Mouse (Mus musculus) kidney, adult 8-10 months (tissue): Measurements from ENCODE around the gene Mef2c.

Experiments
- DNase-seq, 2 experiments: peaks; one replicate each; pipeline ENCODE4 v3.0.0; 2022

The Mef2c gene

DNA sequence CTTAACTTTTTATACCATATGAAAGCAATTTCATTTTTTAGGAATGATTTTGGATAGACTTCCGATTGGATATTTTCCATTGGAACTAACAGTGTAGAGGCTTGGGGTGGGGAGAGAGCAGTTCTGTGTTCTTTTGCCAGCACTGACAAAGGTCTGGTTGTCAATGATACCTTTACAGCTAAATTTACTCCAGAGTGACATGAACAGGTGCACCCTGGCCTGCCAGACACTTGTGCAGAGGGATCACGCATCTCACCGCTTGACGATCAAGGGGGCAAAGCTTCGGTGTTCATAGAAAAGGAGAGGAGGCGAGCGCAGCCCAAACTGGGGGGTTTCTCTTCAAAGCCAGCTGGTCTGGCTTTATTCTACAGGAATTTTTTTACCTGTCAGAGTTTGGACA, at the start of gene Mef2c:
Gene Mef2c, plus strand, starts transcription at position 116 of the 400 bp plus-strand sequence.
- no peak for DNase-seq

DNA sequence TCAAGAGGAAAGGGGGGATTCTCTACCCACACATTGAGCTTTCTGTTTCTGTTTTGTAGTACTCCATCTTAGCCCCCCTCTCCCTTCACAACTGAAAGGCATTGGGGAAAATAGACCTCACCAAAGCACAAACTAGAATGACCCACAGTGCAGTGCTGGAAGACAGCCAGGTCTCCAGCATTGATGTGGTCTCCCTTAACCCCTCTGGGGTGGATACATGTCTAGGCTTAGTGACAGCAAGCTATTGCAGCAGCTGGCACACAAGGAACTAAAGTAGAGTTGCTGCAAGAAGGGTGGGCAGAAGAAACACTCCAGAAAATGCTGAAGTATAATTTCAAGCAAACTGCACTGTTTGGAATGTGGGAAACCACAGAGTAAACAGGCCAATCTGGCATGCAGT, 45.1 kb upstream of the Mef2c start:
- no peak for DNase-seq

- no peak for DNase-seq
Observed at GRCm38 (mm10) chr13:83459600-83459999, 44.2 kb upstream of the Mef2c start.

DNA sequence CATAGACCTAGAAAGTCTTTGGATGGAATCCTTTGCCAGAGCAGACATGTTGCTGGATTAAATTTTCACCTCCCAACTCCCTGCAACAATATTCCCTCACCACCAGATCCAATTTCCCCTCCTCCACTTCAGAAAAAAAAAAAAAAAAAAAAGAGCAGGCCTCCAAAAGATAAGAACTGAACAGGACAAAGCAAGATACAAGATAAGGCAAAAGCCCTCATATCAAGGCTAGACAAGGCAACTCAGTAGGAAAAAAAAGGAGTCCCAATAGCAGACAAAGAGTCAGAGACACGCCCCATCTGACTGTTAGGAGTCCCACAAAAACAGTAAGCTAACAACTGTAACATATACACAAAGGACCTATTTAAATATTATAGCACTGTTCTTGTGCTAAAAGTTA, 43.2 kb upstream of the Mef2c start:
- DNase-seq, result no peak

DNA sequence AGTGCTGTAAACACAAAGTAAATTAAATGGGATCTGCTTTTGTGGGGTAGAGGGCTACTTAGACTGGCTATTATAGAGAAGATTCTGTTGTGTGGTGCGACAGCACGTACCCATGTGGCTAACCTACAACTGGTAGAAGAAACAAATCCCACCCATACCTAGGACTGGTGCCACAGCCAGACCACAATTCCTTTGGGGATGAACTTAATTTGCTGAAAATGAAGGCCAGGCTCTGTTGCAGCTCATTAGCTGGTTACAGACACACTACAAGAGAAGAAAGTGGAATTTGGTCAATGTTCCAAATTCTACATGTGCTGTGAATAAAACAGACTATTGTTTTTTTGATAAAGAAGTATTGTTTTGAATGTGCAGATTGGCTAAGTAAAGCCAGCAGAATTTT, 42.3 kb upstream of the Mef2c start:
- DNase-seq, result no peak

DNA sequence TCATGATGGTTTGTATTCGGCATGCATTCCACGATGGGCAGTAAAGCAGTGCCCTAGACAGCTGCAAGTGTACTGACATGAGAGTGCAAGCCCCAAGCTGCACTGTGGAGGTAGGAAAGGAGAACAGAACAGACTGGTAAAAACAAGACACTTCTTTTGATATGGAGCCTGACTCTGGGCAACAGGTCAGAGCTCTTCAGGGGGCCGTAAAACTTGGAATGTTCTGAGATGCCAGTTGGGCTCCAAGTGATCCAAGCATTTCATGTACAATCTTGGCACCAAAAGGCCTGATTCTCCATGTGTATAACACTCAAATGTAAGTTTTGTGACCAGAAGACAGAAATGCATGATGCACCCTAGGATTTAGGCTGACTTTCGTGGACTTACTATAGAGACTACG, 37.1 kb upstream of the Mef2c start:
- no peak for DNase-seq

DNA sequence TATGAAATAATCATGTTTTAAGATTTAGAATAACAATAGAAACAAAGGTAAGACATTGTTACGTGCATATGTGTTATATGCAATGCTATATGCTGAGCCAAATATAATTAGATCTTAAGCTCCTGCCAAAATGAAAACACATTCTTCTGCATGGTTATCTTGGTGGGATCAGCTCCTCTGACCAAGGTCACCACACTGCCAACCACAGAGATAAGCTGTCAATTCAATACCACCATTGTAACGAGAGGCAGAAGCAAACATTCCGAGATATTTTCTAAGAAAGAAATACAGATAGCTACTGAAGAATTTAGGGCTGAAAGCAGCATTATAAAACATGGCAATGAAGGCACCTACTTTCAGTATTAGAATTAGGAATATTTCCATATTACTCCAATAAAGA, 35.0 kb upstream of the Mef2c start:
- DNase-seq, result no peak

DNA sequence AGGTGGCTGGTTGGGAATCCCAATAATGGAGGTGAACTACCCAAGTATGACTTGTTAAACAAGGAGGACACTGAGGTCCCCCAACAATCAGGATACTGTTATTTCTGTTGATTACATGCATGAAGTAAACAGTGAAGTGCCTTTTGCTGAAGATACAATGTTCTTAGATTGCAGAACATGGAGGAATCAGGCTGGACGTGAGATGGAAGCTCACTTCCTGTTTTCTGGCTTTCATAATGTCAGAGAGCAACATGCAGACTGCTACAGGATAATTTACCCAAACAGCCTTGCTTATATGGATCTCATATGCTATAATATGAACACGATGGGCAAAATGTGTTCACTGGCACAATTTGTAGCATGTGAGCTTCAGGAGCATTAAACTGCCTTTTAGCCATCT, 30.1 kb upstream of the Mef2c start:
- no peak for DNase-seq

- no peak for DNase-seq
Observed at GRCm38 (mm10) chr13:83480388-83480787, 23.4 kb upstream of the Mef2c start.

DNA sequence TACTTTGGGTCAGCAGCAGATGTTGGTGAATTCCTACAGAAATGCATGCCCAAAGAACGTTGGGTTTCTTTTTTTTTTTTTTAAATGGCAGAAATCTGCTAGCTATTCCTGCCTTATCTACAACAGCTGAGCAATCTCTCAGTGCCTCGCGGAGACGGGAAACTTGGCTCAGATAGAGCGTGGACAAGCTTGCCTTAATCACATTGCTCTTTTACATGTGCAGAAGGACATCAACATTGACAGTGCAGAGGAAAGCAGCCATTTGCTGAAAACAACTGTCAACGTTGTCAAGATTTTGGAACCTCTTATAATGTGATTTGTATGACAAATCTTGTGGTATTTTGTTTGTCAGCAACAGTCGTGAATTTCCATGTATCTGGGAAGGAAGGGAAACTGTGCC, 22.5 kb upstream of the Mef2c start:
- no peak for DNase-seq

- DNase-seq, result no peak
Observed at GRCm38 (mm10) chr13:83482087-83482486, 21.7 kb upstream of the Mef2c start.

- DNase-seq, result no peak
Observed at GRCm38 (mm10) chr13:83484215-83484614, 19.6 kb upstream of the Mef2c start.

DNA sequence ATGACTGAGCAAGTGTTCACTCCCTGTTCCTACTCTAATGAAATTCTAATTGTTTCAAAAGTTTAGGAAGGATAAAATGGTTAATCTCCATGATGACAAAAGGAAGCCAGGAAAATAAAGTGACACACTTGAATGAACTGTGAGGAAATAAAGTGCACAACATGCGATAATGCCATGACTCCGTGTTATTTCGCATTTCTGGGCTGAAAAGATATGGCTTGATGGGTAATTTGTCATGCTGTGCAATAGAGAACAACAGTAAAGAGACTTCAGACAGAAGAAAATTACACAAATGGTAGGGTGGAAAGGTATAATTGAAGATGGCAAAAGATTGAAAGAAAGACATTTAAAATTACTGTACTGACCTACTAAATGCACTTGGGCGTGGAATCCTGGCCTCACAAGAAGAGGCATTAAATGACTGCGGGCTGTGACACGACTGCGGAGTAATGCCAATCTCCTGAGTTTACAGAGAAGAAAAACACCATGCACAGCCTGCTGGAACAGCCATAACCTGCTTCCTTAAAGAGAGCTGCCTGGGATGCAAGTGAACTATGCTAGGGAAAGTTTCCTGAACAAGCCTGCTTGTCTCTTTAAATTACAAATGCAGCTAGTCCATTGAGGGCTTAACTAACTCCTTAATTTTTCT, 19.0 kb upstream of the Mef2c start:
- DNase-seq, result no peak

DNA sequence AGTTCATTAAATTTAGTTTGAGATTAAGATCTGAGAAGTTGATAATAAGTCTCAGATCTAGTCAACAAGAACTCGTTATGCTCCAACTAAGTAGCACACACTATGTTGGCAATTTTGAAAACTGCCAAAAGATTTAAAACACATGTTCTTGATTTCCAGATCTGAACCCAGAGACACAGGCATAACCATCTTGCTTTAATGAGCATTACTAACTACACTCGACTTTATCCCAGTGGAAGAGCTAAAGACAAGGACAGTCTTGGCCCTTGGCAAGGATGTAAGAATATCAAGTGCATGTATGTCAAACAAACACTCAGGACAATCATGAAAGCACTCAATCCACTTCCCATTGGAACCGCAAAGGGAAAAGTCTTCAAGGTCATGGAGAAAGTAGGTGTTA, 11.8 kb upstream of the Mef2c start:
- no peak for DNase-seq

- no peak for DNase-seq
Observed at GRCm38 (mm10) chr13:83497708-83498107, 6.1 kb upstream of the Mef2c start.

DNA sequence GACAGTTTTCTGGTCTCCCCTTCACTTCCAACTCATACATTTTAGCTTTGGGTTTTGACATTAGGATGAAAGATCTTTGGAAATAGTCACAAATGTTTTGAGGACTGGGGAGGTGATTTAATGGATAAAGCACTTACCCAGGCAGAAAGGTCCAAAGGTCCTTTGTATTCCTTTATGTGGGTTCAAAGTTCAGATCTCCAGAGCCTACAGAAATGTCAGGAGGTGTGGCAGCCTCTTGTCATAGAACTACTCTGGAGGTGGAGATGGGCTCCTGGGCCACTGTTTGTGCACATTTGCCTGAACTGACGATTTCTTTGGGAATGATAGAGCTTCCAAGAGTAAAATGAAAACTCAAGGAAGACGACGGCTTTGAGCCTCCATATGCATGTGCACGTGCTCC, 4.3 kb upstream of the Mef2c start:
- DNase-seq, result no peak

DNA sequence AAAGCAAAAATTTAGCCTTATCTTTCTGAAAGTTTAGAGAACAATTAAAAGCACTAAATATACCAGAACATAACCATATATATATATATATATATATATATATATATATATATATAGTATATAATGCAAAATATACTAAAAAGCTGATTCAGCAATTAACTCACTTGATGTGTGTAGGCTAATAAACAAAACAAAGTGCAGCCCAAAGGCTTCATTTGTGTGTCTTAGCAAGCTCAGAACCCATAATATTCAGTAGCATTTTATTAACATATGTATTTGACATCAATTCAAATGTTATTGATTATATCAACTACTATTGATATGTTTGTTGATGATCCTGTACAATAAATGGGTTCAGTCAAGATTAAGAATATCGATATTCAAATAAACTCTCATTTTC, 3.9 kb downstream of the Mef2c start:
- no peak for DNase-seq

DNA sequence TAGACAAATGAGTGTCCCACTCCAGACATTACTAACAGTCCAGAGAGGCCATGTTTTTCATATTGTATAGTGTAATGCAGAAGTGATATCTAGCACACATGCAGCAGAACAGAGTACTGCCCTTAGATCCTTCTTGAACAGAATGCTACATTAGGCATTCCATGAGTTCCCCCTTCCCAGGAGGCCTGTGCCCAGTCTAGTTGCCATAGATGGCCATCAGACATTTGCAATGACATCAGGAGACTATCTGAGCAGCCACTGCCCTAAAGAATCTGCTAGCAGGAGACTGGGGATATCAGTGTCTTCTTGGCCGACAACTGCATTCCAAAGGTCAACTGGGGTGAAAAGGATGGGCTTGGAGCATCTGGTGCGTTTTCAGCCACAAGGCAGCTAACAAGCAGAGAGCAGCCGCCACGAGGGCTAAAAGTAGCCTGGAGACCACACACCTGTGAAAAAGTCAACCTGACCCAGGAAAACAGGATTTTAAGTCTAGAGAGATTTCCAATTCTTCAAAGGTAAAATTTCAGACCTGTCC, 11.2 kb downstream of the Mef2c start:
- DNase-seq, result no peak

GRCm38 (mm10) chr13:83517660-83518609, 14.1 kb downstream of the Mef2c start:
- DNase-seq, result peak; percentile 20 to 24

DNA sequence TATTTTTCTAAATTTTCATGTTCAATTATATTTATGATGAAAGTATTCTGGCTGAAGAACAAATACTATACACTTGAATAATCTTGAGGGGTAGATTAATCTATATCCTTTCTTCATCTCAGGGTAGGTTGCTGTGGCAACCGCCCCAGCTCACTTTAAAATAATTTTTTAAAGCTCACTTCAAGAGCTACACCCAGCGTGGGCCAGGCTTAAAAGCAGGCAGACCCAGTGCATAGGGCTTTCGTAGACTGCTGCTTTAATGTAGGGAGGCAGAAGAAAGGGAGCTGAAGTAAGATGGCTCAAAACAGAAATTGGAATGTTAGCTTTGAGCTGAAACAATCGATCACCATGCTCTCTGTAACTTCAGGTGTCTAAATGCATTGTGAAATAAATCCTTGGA, 17.0 kb downstream of the Mef2c start:
- DNase-seq, result no peak

- peak; percentile 42 to 45 for DNase-seq
Observed at GRCm38 (mm10) chr13:83523232-83523969, 19.6 kb downstream of the Mef2c start.

DNA sequence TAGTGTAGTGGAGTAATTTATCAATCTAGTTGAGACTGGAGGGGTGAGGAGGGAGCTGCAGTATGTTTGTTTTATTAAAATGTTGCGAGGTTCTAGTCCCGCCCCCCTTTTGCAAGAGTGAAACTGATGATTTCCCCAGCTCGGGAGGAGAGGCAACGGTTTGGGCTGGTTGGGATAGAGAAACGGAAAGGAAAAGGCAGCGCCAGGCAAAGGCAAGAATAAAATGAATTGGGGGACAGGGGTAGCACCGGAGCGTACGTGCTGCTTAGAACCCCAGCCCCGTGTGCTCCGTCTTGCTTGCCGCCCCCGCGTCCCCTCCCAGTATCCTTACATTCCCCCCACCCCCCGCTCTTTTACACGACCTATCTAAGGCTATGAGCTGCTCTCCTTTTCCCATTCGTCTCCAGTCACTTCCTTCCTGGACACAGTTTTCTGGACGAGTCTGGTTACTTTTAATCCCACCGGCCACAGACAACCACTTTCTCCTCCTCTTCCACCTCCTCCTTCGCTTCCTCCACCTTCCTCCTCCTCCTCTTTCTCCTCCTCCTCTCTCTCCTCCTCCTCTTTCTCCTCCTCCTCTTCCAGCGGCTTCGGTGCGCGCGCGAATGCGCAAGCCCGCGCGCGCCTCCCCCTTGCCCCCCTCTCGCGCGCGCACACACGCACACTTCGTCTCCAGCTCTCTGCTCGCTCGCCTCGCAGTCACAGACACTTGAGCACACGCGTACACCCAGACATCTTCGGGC, 20.5 kb downstream of the Mef2c start:
- peak; percentile 19 to 28 for DNase-seq
